Comparison of ENCODE assay signal across 9 mouse cellular contexts in genomic region chr4:70449668-70450067, GRCm38 (mm10). TPM values are rescaled to one million over a fixed set of nuclear protein-coding genes. Genes with fewer than 3 reads are reported as not detected.
DNase-seq lines count a peak whose midpoint lies in the region; ATAC-seq and TF ChIP-seq lines count a peak whose summit lies in the region.
"Had no signal": no experiment of that assay in that cellular context is flagged by ENCODE, and none has a peak within 500 bp of the region (broad histone marks: within the 10 kb centered on the region; RNA-seq: fewer than 3 reads in every experiment).

No protein-coding gene starts in this region.

- H3K4me3 ChIP-seq in liver, adult 2 months (ENCODE audit: insufficient read depth, low read depth, low read length): no peak overlapping the region
- H3K4me3 ChIP-seq in liver, embryonic 12.5 days: no peak overlapping the region
- H3K4me3 ChIP-seq in CH12.LX (replicated peaks in 1 of 3; ENCODE audit: low read depth in 2 of 3, low read length in 2 of 3, poor library complexity in 1 of 3): no peak overlapping the region
- H3K4me3 ChIP-seq in hindbrain, embryonic 11.5 days (ENCODE audit: low read depth, low read length): no peak overlapping the region

- H3K27ac ChIP-seq in liver, adult 2 months (replicated peaks; ENCODE audit: insufficient read depth, low read depth, low read length): no peak overlapping the region
- H3K27ac ChIP-seq in liver, embryonic 12.5 days: no peak overlapping the region
- H3K27ac ChIP-seq in CH12.LX (ENCODE audit: insufficient read depth, low read depth): no peak overlapping the region
- H3K27ac ChIP-seq in hindbrain, embryonic 11.5 days (ENCODE audit: low read depth, low read length): no peak overlapping the region

- H3K9me3 ChIP-seq in liver, embryonic 12.5 days (replicated peaks): no peaks in the 10 kb centered on the region
- H3K9me3 ChIP-seq in CH12.LX (replicated peaks; ENCODE audit: low read length): no peaks in the 10 kb centered on the region
- H3K9me3 ChIP-seq in hindbrain, embryonic 11.5 days (ENCODE audit: control insufficient read depth, low read length): no peaks in the 10 kb centered on the region

- H3K36me3 ChIP-seq in liver, adult 2 months (ENCODE audit: control insufficient read depth, insufficient read depth, low read length): no peaks in the 10 kb centered on the region; the same call in 1 of the 2 replicates
- H3K36me3 ChIP-seq in liver, embryonic 12.5 days: no peaks in the 10 kb centered on the region
- no peaks in the 10 kb centered on the region for H3K36me3 ChIP-seq in CH12.LX (replicated peaks in 1 of 2; ENCODE audit: control insufficient read depth in 1 of 2, insufficient read depth in 1 of 2, low read length in 1 of 2)
- no peaks in the 10 kb centered on the region for H3K36me3 ChIP-seq in hindbrain, embryonic 11.5 days (ENCODE audit: control insufficient read depth, insufficient read depth, low read length)

- no peak overlapping the region for H3K9ac ChIP-seq in liver, adult 2 months (ENCODE audit: low read depth, low read length)
- H3K9ac ChIP-seq in liver, embryonic 12.5 days: no peak overlapping the region
- no peak overlapping the region for H3K9ac ChIP-seq in CH12.LX (ENCODE audit: insufficient read depth, low read depth)
- no peak overlapping the region for H3K9ac ChIP-seq in hindbrain, embryonic 11.5 days (ENCODE audit: low read depth, low read length)

- H3K4me1 ChIP-seq in liver, adult 2 months (ENCODE audit: control insufficient read depth, insufficient read depth, low read length): peaks cover 3% of the 10 kb centered on the region; the same call in 1 of the 2 replicates
- no peaks in the 10 kb centered on the region for H3K4me1 ChIP-seq in liver, embryonic 12.5 days
- H3K4me1 ChIP-seq in CH12.LX (ENCODE audit: control insufficient read depth in 1 of 2, insufficient read depth in 2 of 2): no peaks in the 10 kb centered on the region
- H3K4me1 ChIP-seq in hindbrain, embryonic 11.5 days (replicated peaks; ENCODE audit: control insufficient read depth, insufficient read depth, low read length): no peaks in the 10 kb centered on the region

- no peak for DNase-seq in liver, adult 2 months (ENCODE audit: extremely low read depth, low read depth, low spot score)
- DNase-seq in CH12.LX (ENCODE audit: extremely low read depth): peak; percentile 4
- peak; percentile 2 for DNase-seq in MEL-GATA-1-ER (ENCODE audit: extremely low read depth, low read depth)
- DNase-seq in naive thymus-derived CD4-positive, alpha-beta T cell, adult 2 months (ENCODE audit: low read depth): peak; percentile 11
- no peak for DNase-seq in hindbrain, embryonic 11.5 days (ENCODE audit: low spot score)
- no peak for DNase-seq in cerebellum, postnatal 4 days (ENCODE audit: low spot score in 2 of 2)
- DNase-seq: embryo, embryonic 11 days had no signal

- TF ChIP-seq EP300 in CH12.LX (IDR thresholded peaks at IDR 0.05; ENCODE audit: low read length): no peak

- TF ChIP-seq CTCF in liver, adult 2 months (IDR thresholded peaks at IDR 0.05; ENCODE audit: low read depth, low read length): peak; percentile 39; the same call in 1 of the 2 replicates
- peak in 1 of 2 experiments; percentile 43; a peak in 2 of 4 replicates for TF ChIP-seq CTCF in CH12.LX (conservative IDR thresholded peaks at IDR 0.05 in 1 of 2, IDR thresholded peaks at IDR 0.05 in 1 of 2; ENCODE audit: low read depth in 2 of 2, low read length in 2 of 2)

- in situ Hi-C loops in CH12.LX (cut with MboI; ENCODE audit: low pct_ligation_motif_present, low pct_unique_long_range_greater_than_20kb, low sequenced_read_pairs): loop anchor here (25.0 kb wide), 1 partner anchor 138 kb away; no protein-coding TSS in a partner anchor

- no peak overlapping the region for H3K4me2 ChIP-seq in liver, embryonic 12.5 days
- no peak overlapping the region for H3K4me2 ChIP-seq in CH12.LX (ENCODE audit: insufficient read depth, low read depth, poor library complexity, severe bottlenecking)
- no peak overlapping the region for H3K4me2 ChIP-seq in hindbrain, embryonic 11.5 days (replicated peaks; ENCODE audit: low read depth, low read length)

- TF ChIP-seq RAD21 in CH12.LX (IDR thresholded peaks at IDR 0.05; ENCODE audit: low read depth, low read length): peak; percentile 14

- WGBS in liver, adult 2 months: 98% methylated on average over 1 of the region's 1 CpGs
- WGBS in liver, embryonic 12.5 days (ENCODE audit: insufficient replicate concordance): 47% methylated on average over 1 of the region's 1 CpGs
- WGBS in hindbrain, embryonic 11.5 days: 90% methylated on average over 1 of the region's 1 CpGs

- dilution Hi-C loops in CH12.LX (cut with MboI; ENCODE audit: extremely low pct_ligation_motif_present, extremely low pct_unique_long_range_greater_than_20kb, low sequenced_read_pairs): no loop called here

- H3K79me2 ChIP-seq in liver, adult 2 months (ENCODE audit: control insufficient read depth, insufficient read depth, low read length): no peaks in the 10 kb centered on the region; the same call in 1 of the 2 replicates
- no peaks in the 10 kb centered on the region for H3K79me2 ChIP-seq in CH12.LX (replicated peaks; ENCODE audit: control insufficient read depth, extremely low read depth, insufficient read depth, poor library complexity, severe bottlenecking)

- no peak for ATAC-seq in liver, embryonic 12.5 days
- ATAC-seq in hindbrain, embryonic 11.5 days (ENCODE audit: low FRiP score): no peak
- ATAC-seq: midbrain, embryonic 16.5 days had no signal

- no peak for TF ChIP-seq POLR2A in liver, adult 2 months (IDR thresholded peaks at IDR 0.05; ENCODE audit: extremely low read depth, insufficient read depth, low read length)
- TF ChIP-seq POLR2A in CH12.LX (IDR thresholded peaks at IDR 0.05; ENCODE audit: low read depth, low read length): no peak

- no peaks in the 10 kb centered on the region for H3K27me3 ChIP-seq in liver, adult 2 months (ENCODE audit: control insufficient read depth, insufficient read depth, low read length)
- H3K27me3 ChIP-seq in liver, embryonic 12.5 days (replicated peaks): no peaks in the 10 kb centered on the region
- no peaks in the 10 kb centered on the region for H3K27me3 ChIP-seq in CH12.LX (replicated peaks)
- no peaks in the 10 kb centered on the region for H3K27me3 ChIP-seq in hindbrain, embryonic 11.5 days (ENCODE audit: control insufficient read depth, insufficient read depth, low read length)

TF ChIP-seq in CH12.LX, 34 proteins besides CTCF, POLR2A, EP300 and RAD21:
- no peak for TF ChIP-seq USF1 (IDR thresholded peaks at IDR 0.05; ENCODE audit: low read depth, low read length)
- no peak for TF ChIP-seq IRF4 (IDR thresholded peaks at IDR 0.05; ENCODE audit: low read depth, low read length)
- TF ChIP-seq PAX5 (IDR thresholded peaks at IDR 0.05; ENCODE audit: low read length): no peak
- no peak for TF ChIP-seq ELF1 (IDR thresholded peaks at IDR 0.05; ENCODE audit: low read depth, low read length)
- no peak for TF ChIP-seq MEF2A (IDR thresholded peaks at IDR 0.05; ENCODE audit: borderline replicate concordance, low read depth, low read length)
- TF ChIP-seq JUN (IDR thresholded peaks at IDR 0.05; ENCODE audit: insufficient read depth, low read depth, low read length): no peak
- no peak for TF ChIP-seq HCFC1 (IDR thresholded peaks at IDR 0.05; ENCODE audit: low read depth, low read length)
- TF ChIP-seq TBP (conservative IDR thresholded peaks at IDR 0.05; ENCODE audit: low read depth, low read length): no peak
- TF ChIP-seq MAFK (IDR thresholded peaks at IDR 0.05; ENCODE audit: insufficient replicate concordance, low read length): no peak
- TF ChIP-seq SMC3 (IDR thresholded peaks at IDR 0.05; ENCODE audit: low read depth, low read length): no peak
- no peak for TF ChIP-seq MAX (IDR thresholded peaks at IDR 0.05; ENCODE audit: low read length)
- no peak for TF ChIP-seq GABPA (IDR thresholded peaks at IDR 0.05; ENCODE audit: insufficient replicate concordance, low read depth, low read length)
- TF ChIP-seq MYC (IDR thresholded peaks at IDR 0.05; ENCODE audit: low read depth, low read length): no peak
- no peak for TF ChIP-seq TCF12 (IDR thresholded peaks at IDR 0.05; ENCODE audit: low read depth, low read length)

RNA-seq across cellular contexts. Expression of gene Cdk5rap2, which starts 39.4 kb away (rescaled TPM):
- 3.0 and 3.1 TPM in 2 replicates for total RNA-seq in liver, adult 2 months (2014; rRNA removed)
- polyA plus RNA-seq in liver, adult 2 months (2012; rRNA removed): 1.7 and 3.6 TPM in 2 replicates
- polyA plus RNA-seq in liver, embryonic 12.5 days (2016; fragmentation: Nextera tagmentation; extraction: Ambion mirVana): 11.7 and 12.3 TPM in 2 replicates
- total RNA-seq in CH12.LX (2012; rRNA removed): 15.9 and 17.2 TPM in 2 replicates
- 10.2 and 12.1 TPM in 2 replicates for total RNA-seq in CH12.LX (2014; rRNA removed)
- polyA plus RNA-seq in CH12.LX (2012; ENCODE audit: insufficient read length, low read depth): 24.5 and 26.3 TPM in 2 replicates
- polyA plus RNA-seq in hindbrain, embryonic 11.5 days (2014; fragmentation: Nextera tagmentation; extraction: Ambion mirVana): 18.6 and 20.2 TPM in 2 replicates

Comparison
In these comparisons a context has a peak if more than half of its experiments do, and no peak if none do; other contexts are left out.
1. DNase-seq: peak in CH12.LX (single experiment), MEL-GATA-1-ER (single experiment) and naive thymus-derived CD4-positive, alpha-beta T cell, adult 2 months (single experiment); none in liver, adult 2 months (single experiment), hindbrain, embryonic 11.5 days (single experiment) and cerebellum, postnatal 4 days (0 of 2).